Mouse (Mus musculus) limb, embryonic 14.5 days (tissue): ENCODE data around the gene Tnfsf15. TPM values are rescaled to one million over a fixed set of nuclear protein-coding genes. Genes with fewer than 3 reads are reported as not detected.

Experiments used
- ATAC-seq: fragments of 200-750 bp; cut with Nextera tagmentation; 2 replicates; pipeline ENCODE4 v1.8.0; 2017; ENCODE audit warnings: low read depth, moderate number of reproducible peaks, moderate TSS enrichment; ENCODE audit not compliant: low FRiP score
- DNase-seq: peaks from one replicate; pipeline ENCODE4 v3.0.0-alpha.2; 2015; ENCODE audit warnings: low spot score
- H3K27ac ChIP-seq: fragments of 300-500 bp; sonication (generic); replicated peaks from 2 replicates; pipeline ENCODE4 v1.5.1; 2014; ENCODE audit warnings: low read depth, mild to moderate bottlenecking, low read length, moderate library complexity, mixed read lengths
- H3K27me3 ChIP-seq: fragments of 300-500 bp; sonication (generic); 2 replicates; pipeline ENCODE4 v1.6.1; 2014; ENCODE audit warnings: low read length, mixed read lengths; ENCODE audit not compliant: control insufficient read depth, insufficient read depth
- H3K36me3 ChIP-seq: fragments of 300-500 bp; sonication (generic); 2 replicates; pipeline ENCODE4 v1.6.1; 2014; ENCODE audit warnings: mild to moderate bottlenecking, low read length, moderate library complexity, mixed read lengths; ENCODE audit not compliant: control insufficient read depth, insufficient read depth
- H3K4me1 ChIP-seq: fragments of 300-500 bp; sonication (generic); 2 replicates; pipeline ENCODE4 v1.6.1; 2014; ENCODE audit warnings: antibody characterized with exemption, low read length, mixed read lengths; ENCODE audit not compliant: control insufficient read depth, insufficient read depth
- H3K4me2 ChIP-seq: fragments of 300-500 bp; sonication (generic); replicated peaks from 2 replicates; pipeline ENCODE4 v1.6.1; 2014; ENCODE audit warnings: low read depth, mild to moderate bottlenecking, low read length, moderate library complexity; ENCODE audit not compliant: severe bottlenecking
- H3K4me3 ChIP-seq: fragments of 300-500 bp; sonication (generic); replicated peaks from 2 replicates; pipeline ENCODE4 v1.5.1; 2014; ENCODE audit warnings: low read length
- H3K9ac ChIP-seq: fragments of 300-500 bp; sonication (generic); 2 replicates; pipeline ENCODE4 v1.6.1; 2014; ENCODE audit warnings: mild to moderate bottlenecking, low read depth, low read length, moderate library complexity; ENCODE audit not compliant: severe bottlenecking
- H3K9me3 ChIP-seq: fragments of 300-500 bp; sonication (generic); 2 replicates; pipeline ENCODE4 v1.6.1; 2016; ENCODE audit warnings: low read length; ENCODE audit not compliant: control insufficient read depth
- POLR2A ChIP-seq: fragments of 200-500 bp; IDR thresholded peaks from 2 replicates; pipeline ENCODE4 v1.8.0; 2012; ENCODE audit warnings: inconsistent platforms, mild to moderate bottlenecking, moderate library complexity, borderline replicate concordance; ENCODE audit not compliant: insufficient read depth, insufficient read length; ENCODE audit errors: extremely low read depth
- WGBS: fragments of 180-500 bp; shearing (Covaris S2); extraction: QIAGEN DNeasy Blood & Tissue Kit; methylation state at CpG from one replicate; pipeline ENCODE4 v1.1.7; 2014; 5-methylcytosine and 5-hydroxymethylcytosine counted together
- polyA plus RNA-seq, 2 experiments: library from polyadenylated mRNA; depleted of rRNA in 1 of 2; stranded (reverse) in 1 of 2; unstranded in 1 of 2; fragments of >200 nt; fragmentation: Nextera tagmentation in 1 of 2; extraction: Ambion mirVana in 1 of 2; gene quantifications; 2 replicates each; pipeline versions ENCODE4 v1.2.1 to v1.2.3; 2012 to 2014

The Tnfsf15 gene
- polyA plus RNA-seq, 2 experiments, result 0.08 to 0.39 TPM

DNA sequence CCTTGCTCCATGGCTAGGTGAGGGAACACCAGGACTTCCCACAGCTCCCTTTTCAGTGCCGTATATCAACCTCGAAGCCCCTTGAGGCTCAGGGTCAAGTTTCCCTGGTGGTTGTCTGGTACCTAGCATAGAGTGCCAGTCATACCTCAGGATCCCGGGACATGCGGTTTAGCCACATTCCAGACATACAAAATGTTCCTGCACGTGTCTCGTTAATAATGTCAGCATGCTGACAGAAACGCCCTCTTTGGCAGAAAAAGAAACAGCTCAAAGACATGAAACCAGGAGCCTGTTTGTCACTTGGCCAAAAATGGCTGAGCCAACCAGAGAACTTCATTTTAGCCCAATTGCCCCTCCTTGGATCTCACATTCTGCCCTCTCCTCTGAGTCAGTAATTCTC, 2.8 kb downstream of the Tnfsf15 start:
- H3K36me3 ChIP-seq, result no peaks in the 10 kb centered on the region
- H3K4me3 ChIP-seq, result no peak overlapping the region
- peaks cover 32% of the 10 kb centered on the region for H3K4me1 ChIP-seq
- no peak overlapping the region for H3K9ac ChIP-seq
- ATAC-seq, result peak; percentile 47; the same call in 1 of the 2 replicates
- no peak overlapping the region for H3K27ac ChIP-seq
- no peaks in the 10 kb centered on the region for H3K9me3 ChIP-seq
- WGBS, result 10% methylated on average over 7 of the region's 7 CpGs
- peak; percentile 71 for DNase-seq
- no peaks in the 10 kb centered on the region for H3K27me3 ChIP-seq
- no peak for TF ChIP-seq POLR2A
- peak overlapping the region; percentile 10; the same call in 1 of the 2 replicates for H3K4me2 ChIP-seq

DNA sequence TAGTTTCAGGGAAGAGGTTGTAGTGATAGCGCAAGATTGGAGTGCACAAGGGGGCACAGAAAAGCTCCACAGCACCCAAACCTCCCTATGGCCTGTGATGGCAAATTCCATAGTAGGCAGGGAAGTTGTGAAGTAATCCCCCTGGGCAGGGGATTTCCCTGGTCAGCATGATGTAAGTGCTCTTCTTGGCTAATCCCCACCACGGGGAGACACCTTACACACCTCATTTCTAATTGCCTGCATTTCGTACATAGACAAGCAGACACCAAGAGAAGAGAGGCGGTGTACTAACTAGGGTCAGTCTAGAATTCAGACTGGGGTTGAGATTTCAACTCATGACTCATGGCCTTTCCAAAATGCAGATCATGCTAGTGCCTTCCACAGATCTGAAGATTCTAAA, 4.2 kb downstream of the Tnfsf15 start:
- H3K4me1 ChIP-seq, result peaks cover 32% of the 10 kb centered on the region
- H3K4me3 ChIP-seq, result no peak overlapping the region
- no peak for ATAC-seq
- WGBS, result 80% methylated on average over 4 of the region's 4 CpGs
- DNase-seq, result no peak
- H3K4me2 ChIP-seq, result no peak overlapping the region
- no peak for TF ChIP-seq POLR2A
- H3K36me3 ChIP-seq, result no peaks in the 10 kb centered on the region
- H3K27me3 ChIP-seq, result no peaks in the 10 kb centered on the region
- no peak overlapping the region for H3K9ac ChIP-seq
- H3K9me3 ChIP-seq, result no peaks in the 10 kb centered on the region
- no peak overlapping the region for H3K27ac ChIP-seq

DNA sequence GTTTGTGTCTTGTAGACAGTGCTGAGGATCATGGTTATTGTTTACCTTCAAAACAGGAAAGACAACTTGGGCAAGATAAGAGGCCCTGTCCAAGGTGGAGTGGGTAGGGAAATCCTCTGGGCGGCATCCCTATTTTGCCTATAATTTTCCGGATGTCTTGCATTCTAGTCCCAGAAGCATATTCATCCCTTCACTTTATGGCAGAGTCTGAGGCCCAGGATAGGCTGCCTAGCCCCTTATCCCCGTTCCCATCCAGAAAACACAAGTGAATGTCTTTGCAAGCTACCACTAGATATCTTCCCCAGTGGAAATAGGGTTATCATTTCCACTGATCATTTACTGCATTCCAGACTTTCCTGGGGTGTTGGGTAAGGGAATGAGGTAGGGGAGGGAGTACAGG, 4.9 kb downstream of the Tnfsf15 start:
- H3K4me1 ChIP-seq, result peaks cover 28% of the 10 kb centered on the region

DNA sequence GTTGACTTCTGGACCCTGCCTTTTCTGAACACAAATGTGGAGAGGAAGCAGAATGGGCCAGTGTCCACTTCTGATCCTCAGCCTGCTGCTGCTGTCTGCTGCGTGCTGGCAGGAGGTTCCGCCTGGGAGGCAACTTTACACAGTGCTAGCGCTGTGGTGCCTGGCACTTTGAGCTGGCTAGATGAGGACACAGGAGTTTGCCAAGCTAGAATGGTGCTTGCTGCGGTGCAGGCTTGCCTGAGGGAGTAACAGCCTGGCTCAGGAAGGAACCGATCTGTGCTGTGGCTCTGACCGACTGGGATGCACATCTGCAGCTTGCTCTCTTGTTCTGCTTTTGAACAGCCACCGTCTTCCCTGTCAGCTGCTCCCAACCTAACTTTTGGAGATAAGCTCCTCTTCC, 5.4 kb downstream of the Tnfsf15 start:
- H3K27ac ChIP-seq, result no peak overlapping the region
- no peak for TF ChIP-seq POLR2A
- H3K27me3 ChIP-seq, result no peaks in the 10 kb centered on the region
- H3K36me3 ChIP-seq, result no peaks in the 10 kb centered on the region
- ATAC-seq (no peak), DNase-seq (no peak)
- 25% methylated on average over 7 of the region's 7 CpGs for WGBS
- no peak overlapping the region for H3K4me3 ChIP-seq
- peaks cover 23% of the 10 kb centered on the region for H3K4me1 ChIP-seq
- H3K4me2 ChIP-seq, result no peak overlapping the region
- H3K9me3 ChIP-seq, result no peaks in the 10 kb centered on the region
- no peak overlapping the region for H3K9ac ChIP-seq

More for the DNA sequence above, 4.9 kb downstream of the Tnfsf15 start:
- Histone ChIP-seq H3K4me2 (no peak overlapping the region), H3K36me3 (no peaks in the 10 kb centered on the region), H3K27ac (no peak overlapping the region), H3K4me3 (no peak overlapping the region), H3K9ac (no peak overlapping the region), H3K27me3 (no peaks in the 10 kb centered on the region), H3K9me3 (no peaks in the 10 kb centered on the region)
- ATAC-seq (no peak), DNase-seq (no peak)
- TF ChIP-seq POLR2A, result no peak
- 72% methylated on average over 3 of the region's 3 CpGs for WGBS

DNA sequence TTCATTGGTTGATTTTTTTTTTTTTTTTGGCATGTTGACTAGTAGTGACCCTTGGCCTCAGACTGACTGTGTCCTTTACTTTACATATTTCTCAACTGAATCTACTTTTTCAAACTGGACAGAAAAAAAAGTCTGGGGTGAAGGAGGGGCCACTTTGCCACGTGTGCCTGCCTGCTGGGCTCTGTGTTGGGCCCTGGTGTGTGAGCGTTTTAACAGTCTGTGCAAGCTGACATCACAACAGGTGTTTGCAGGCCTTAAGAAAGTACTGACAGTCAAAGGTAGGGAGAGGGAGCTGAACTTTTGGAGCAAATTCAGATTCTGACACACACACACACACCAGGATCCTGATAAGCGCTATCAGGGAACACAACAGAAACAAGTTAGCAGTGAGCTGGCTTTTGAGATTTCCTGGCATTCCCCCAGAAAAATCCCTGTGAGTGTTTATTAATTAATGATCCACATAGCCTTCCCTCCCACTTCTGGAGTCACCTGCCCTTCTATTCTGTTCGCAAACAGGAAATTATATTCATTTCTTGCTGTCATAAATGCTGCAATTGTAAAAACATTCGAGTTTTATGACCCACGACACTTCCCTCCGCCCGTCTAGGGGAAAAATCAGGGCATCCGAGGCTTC, 6.4 kb downstream of the Tnfsf15 start:
- Histone ChIP-seq H3K4me2 (no peak overlapping the region), H3K4me3 (no peak overlapping the region), H3K9ac (no peak overlapping the region), H3K27me3 (no peaks in the 10 kb centered on the region), H3K4me1 (peaks cover 23% of the 10 kb centered on the region), H3K36me3 (no peaks in the 10 kb centered on the region), H3K9me3 (no peaks in the 10 kb centered on the region), H3K27ac (no peak overlapping the region)
- 37% methylated on average over 9 of the region's 9 CpGs for WGBS
- no peak for ATAC-seq
- no peak for TF ChIP-seq POLR2A
- no peak for DNase-seq
